Mouse (Mus musculus) heart, adult 2 months (tissue): ENCODE results near the gene Pde4d.

Source experiments
- CTCF ChIP-seq: fragments of 200-600 bp; IDR thresholded peaks from 2 replicates; pipeline ENCODE4 v1.8.1; 2022; ENCODE audit warnings: antibody characterized with exemption, mild to moderate bottlenecking, moderate library complexity
- EP300 ChIP-seq: fragments of 200-500 bp; IDR thresholded peaks from 2 replicates; pipeline ENCODE4 v1.6.1; 2011; ENCODE audit warnings: low read depth, low read length, control low read depth; ENCODE audit not compliant: insufficient read depth
- POLR2A ChIP-seq: fragments of 200-500 bp; IDR thresholded peaks from 2 replicates; pipeline ENCODE4 v1.6.1; 2011; ENCODE audit warnings: mild to moderate bottlenecking, low read depth, low read length, control low read depth; ENCODE audit not compliant: insufficient read depth

DNA sequence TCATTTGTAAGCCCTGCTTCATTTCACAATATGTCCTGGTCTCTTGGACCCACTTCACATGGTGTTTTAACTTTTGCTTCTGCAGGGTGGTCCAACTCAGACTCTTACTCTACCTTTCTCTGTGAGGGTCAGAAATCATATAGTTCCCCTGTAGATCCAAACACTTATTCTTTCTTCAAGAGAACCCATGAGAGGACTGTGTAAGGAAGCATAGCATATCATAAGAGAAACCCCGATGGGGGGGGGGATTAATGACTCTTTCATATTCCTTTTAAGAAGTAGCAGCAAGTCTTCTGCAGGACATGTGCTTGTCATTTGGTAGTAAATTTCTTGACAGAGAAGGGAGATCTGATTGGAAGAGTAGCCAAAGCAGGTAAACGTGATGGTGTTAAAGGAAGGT lies 603.1 kb downstream of the Pde4d start:
- TF ChIP-seq POLR2A: no peak
- TF ChIP-seq CTCF: no peak
- no peak for TF ChIP-seq EP300
